Mouse (Mus musculus) cerebellum, adult 2 months (tissue): ENCODE data around the gene Gm11939.

Experiments
- CTCF ChIP-seq: fragments of 200-500 bp; IDR thresholded peaks from 2 replicates; pipeline ENCODE4 v1.5.1; 2011; ENCODE audit warnings: low read depth, mild to moderate bottlenecking, control low read depth, low read length, moderate library complexity, borderline replicate concordance; ENCODE audit not compliant: insufficient read depth
- POLR2A ChIP-seq: fragments of 200-500 bp; IDR thresholded peaks from 2 replicates; pipeline ENCODE4 v1.6.1; 2011; ENCODE audit warnings: low read length, control low read depth, borderline replicate concordance; ENCODE audit not compliant: insufficient read depth

- TF ChIP-seq CTCF (no peak), POLR2A (no peak)
Observed at GRCm38 (mm10) chr11:99514098-99514497, 45.2 kb downstream of the Gm11939 start.
